In genomic region chr12:3329677-3330076, GRCm38 (mm10) we compare ENCODE assay signal across 18 mouse cellular contexts.
"Had no signal": no experiment of that assay in that cellular context is flagged by ENCODE, and none has a peak within 500 bp of the region (broad histone marks: within the 10 kb centered on the region; RNA-seq: fewer than 3 reads in every experiment).

No protein-coding gene starts in this region.

- DNase-seq: liver, embryonic 13.5 days; liver, postnatal 0 days; lung, adult 2 months; lung, postnatal 14 days; lung, postnatal 36 days; right cerebral cortex, postnatal 14 days; thymus, adult 2 months; thymus, postnatal 25 days had no signal

- H3K4me3 ChIP-seq: liver, embryonic 13.5 days; liver, embryonic 15.5 days; lung, embryonic 15.5 days; megakaryocyte, embryonic 14.5 days; midbrain, embryonic 13.5 days; midbrain, embryonic 15.5 days; neural tube, embryonic 12.5 days; stomach, embryonic 15.5 days had no signal

- H3K4me1 ChIP-seq: lung, embryonic 15.5 days; megakaryocyte, embryonic 14.5 days; midbrain, embryonic 13.5 days; midbrain, embryonic 15.5 days; neural tube, embryonic 12.5 days; stomach, embryonic 15.5 days had no signal

- H3K9me3 ChIP-seq: liver, embryonic 13.5 days; liver, embryonic 15.5 days; lung, embryonic 15.5 days; midbrain, embryonic 13.5 days; midbrain, embryonic 15.5 days; stomach, embryonic 15.5 days had no signal

- H3K27me3 ChIP-seq: liver, embryonic 13.5 days; liver, embryonic 15.5 days; lung, embryonic 15.5 days; megakaryocyte, embryonic 14.5 days; midbrain, embryonic 13.5 days; midbrain, embryonic 15.5 days; neural tube, embryonic 12.5 days; stomach, embryonic 15.5 days had no signal

- H3K36me3 ChIP-seq: liver, embryonic 13.5 days; liver, embryonic 15.5 days; lung, embryonic 15.5 days; midbrain, embryonic 13.5 days; midbrain, embryonic 15.5 days; neural tube, embryonic 12.5 days; stomach, embryonic 15.5 days had no signal

- ATAC-seq: liver, postnatal 0 days; lung, postnatal 0 days; midbrain, embryonic 13.5 days; midbrain, embryonic 15.5 days had no signal

- H3K9ac ChIP-seq: liver, embryonic 13.5 days; liver, embryonic 15.5 days; liver, postnatal 0 days; lung, embryonic 15.5 days; midbrain, embryonic 13.5 days; midbrain, embryonic 15.5 days; neural tube, embryonic 12.5 days; stomach, embryonic 15.5 days had no signal

- H3K27ac ChIP-seq: liver, embryonic 13.5 days; liver, embryonic 15.5 days; lung, embryonic 15.5 days; macrophage; midbrain, embryonic 13.5 days; midbrain, embryonic 15.5 days; neural tube, embryonic 12.5 days; stomach, embryonic 15.5 days had no signal

- H3K4me2 ChIP-seq: liver, embryonic 13.5 days; liver, embryonic 15.5 days; lung, embryonic 15.5 days; midbrain, embryonic 11.5 days; midbrain, embryonic 13.5 days; midbrain, embryonic 15.5 days; neural tube, embryonic 12.5 days; stomach, embryonic 15.5 days had no signal
